Mouse (Mus musculus) splenic B cell, adult 2 months (primary cell): ENCODE data around the gene Nfil3.

Experiments used
- DNase-seq: peaks from one replicate; pipeline ENCODE4 v3.0.0-alpha.2; 2011; ENCODE audit warnings: low read depth, low spot score
- H3K27me3 ChIP-seq: 2 replicates; pipeline ENCODE4 v1.6.1; 2012; ENCODE audit warnings: mild to moderate bottlenecking, low read length, moderate library complexity, mixed read lengths; ENCODE audit not compliant: control insufficient read depth, poor library complexity, insufficient read depth, severe bottlenecking
- H3K36me3 ChIP-seq: 2 replicates; pipeline ENCODE4 v1.6.1; 2012; ENCODE audit warnings: mild to moderate bottlenecking, low read length, moderate library complexity, mixed read lengths; ENCODE audit not compliant: control insufficient read depth, poor library complexity, insufficient read depth, severe bottlenecking

The Nfil3 gene

DNA sequence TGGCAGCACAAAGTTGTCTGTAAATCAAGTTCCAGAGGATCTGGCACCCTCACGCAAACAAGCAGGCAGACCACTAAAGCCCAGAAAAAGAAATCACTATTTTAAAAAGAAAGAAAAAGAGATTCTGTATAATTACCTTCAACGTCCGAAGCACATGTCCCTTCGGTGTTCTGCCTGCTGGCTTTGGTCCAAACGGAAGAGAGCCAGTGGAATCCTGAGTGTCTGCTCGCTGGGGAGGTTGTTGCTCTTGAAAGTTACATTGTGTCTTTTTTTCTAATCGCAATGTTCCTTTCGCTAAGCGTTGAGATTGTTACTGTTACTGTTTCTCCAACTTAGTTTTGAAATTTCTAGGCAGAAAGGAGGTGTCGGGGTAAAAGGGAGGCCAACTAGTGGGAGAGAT lies 50.3 kb downstream of the Nfil3 start:
- Histone ChIP-seq H3K36me3 (no peaks in the 10 kb centered on the region), H3K27me3 (no peaks in the 10 kb centered on the region)
- no peak for DNase-seq

GRCm38 (mm10) chr13:52929209-52930171 lies 51.4 kb downstream of the Nfil3 start, which contains the start of gene Auh:
Gene Auh, minus strand, starts transcription at chr13:52929681.
- DNase-seq, result peak; percentile 95
- no peaks in the 10 kb centered on the region for H3K36me3 ChIP-seq
- H3K27me3 ChIP-seq, result no peaks in the 10 kb centered on the region

- Histone ChIP-seq H3K36me3 (no peaks in the 10 kb centered on the region; the same call in 1 of the 2 replicates), H3K27me3 (no peaks in the 10 kb centered on the region)
- no peak for DNase-seq
Measured at GRCm38 (mm10) chr13:52928392-52928791, 52.5 kb downstream of the Nfil3 start.

DNA sequence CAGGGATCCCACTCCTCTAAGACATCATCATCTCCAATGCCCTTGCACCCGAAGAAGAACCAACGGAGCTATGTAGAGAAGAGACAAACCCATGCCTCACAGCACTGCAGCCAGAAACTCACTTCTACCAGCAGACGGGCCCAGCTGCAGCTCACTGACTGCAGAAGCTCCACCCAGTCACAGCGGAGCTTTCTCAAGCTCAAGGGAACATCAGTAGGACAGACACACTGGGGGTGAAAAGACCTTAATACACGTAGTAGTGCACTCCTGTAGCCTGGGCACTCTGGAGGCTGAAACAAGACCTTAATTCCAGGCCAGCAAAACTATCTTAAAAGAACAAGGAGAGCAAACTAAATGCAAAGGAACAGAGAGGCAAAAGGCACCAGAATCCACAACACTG lies 56.4 kb downstream of the Nfil3 start:
- Histone ChIP-seq H3K36me3 (no peaks in the 10 kb centered on the region; the same call in 1 of the 2 replicates), H3K27me3 (no peaks in the 10 kb centered on the region)
- no peak for DNase-seq

DNA sequence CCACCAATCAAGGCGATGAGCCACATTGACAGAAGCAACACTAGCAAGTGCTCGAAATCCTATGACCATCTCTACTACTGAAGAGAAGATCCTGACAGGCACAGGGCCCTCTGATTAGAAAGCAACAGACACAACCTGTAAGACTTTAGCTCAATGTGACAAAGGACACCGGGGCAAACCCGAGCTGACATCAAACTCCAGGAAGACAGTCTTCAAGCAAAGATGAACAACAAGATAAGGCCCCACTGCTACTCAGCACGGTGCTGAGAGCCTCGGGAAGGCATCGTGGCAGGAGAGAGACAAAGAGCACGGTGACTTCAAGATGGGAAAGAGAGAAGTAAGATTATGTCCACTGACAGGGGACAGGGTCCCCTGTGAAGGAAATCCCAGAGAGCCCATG lies 58.9 kb downstream of the Nfil3 start:
- DNase-seq, result no peak
- no peaks in the 10 kb centered on the region; the same call in 1 of the 2 replicates for H3K36me3 ChIP-seq
- H3K27me3 ChIP-seq, result no peaks in the 10 kb centered on the region

- no peaks in the 10 kb centered on the region for H3K27me3 ChIP-seq
- no peak for DNase-seq
Measured at GRCm38 (mm10) chr13:52921065-52921825, 59.6 kb downstream of the Nfil3 start.

GRCm38 (mm10) chr13:52919790-52920352 lies 61.0 kb downstream of the Nfil3 start:
- Histone ChIP-seq H3K27me3 (no peaks in the 10 kb centered on the region), H3K36me3 (no peaks in the 10 kb centered on the region; the same call in 1 of the 2 replicates)
- no peak for DNase-seq

More at GRCm38 (mm10) chr13:52921065-52921825, 59.6 kb downstream of the Nfil3 start:
- H3K36me3 ChIP-seq, result no peaks in the 10 kb centered on the region; the same call in 1 of the 2 replicates

- Histone ChIP-seq H3K36me3 (no peaks in the 10 kb centered on the region), H3K27me3 (no peaks in the 10 kb centered on the region)
- no peak for DNase-seq
Measured at GRCm38 (mm10) chr13:52918333-52918732, 62.5 kb downstream of the Nfil3 start.
